Mouse (Mus musculus): ENCODE data around the gene Aldh4a1.
A peak's percentile ranks its signal among the peaks of the same experiment; 100 is the strongest.

Aldh4a1 gene

GRCm38 (mm10) chr4:139624706-139625105, 2.0 kb downstream of the Aldh4a1 start:
- DNase-seq = no peak

DNA sequence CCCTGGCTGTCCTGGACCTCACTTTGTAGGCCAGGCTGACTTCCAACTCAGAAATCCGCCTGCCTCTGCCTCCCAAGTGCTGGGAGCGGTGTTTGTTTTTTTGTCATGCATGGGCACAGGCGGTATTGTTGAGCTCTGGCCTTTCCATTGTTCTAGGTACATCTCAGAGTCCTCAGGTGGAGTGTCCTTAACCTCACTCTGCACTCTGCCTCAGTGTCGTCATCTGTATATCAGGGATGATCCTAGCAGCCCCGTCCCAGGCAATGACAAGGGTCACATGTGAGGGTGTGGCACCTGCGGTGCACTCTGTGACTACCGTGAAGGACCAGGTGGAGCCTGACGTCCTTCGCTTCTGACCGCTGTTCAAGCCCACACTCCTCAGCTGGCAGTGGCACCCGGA, 4.7 kb downstream of the Aldh4a1 start:
- DNase-seq = no peak

- no peak for DNase-seq
Observed at GRCm38 (mm10) chr4:139630171-139630570, 7.5 kb downstream of the Aldh4a1 start.

GRCm38 (mm10) chr4:139631141-139631540, 8.5 kb downstream of the Aldh4a1 start:
- DNase-seq = no peak

- no peak for DNase-seq
Observed at GRCm38 (mm10) chr4:139631569-139632253, 9.0 kb downstream of the Aldh4a1 start.

DNA sequence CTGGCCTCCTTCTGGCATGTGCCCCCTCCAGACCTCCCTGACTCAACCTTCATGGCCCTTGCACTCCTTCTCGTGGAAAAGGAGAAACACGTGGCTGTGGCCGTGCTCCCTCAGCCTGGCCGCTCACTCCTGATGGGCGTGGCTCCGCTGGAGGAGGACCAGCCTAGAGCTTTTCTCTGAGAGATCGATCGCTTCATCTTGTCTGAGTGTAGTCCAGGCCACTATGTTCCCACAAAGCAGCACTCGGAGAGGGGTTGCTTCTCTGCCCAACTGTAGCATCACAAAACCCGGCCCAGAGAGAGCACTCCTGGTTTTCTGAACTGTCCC, 9.6 kb downstream of the Aldh4a1 start:
- DNase-seq = no peak

DNA sequence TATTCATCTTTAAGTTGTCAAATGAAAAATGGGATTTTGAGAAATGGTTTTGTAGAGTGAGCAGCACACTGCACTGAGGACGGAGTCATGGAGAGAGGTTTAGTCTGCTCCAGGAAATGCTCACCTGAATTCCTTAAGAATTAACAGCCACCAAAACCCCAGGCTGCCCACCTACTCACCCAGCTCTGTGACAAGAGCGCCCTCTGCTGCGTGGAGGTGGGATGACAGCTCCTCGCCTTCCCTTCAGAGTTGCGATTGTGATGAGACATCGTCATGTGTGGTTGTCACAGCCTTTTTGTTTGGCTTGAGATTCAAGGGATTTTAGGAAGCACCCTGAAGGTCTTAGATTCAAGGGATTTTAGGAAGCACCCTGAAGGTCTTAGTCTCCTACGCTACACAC, 13.7 kb downstream of the Aldh4a1 start:
- no peak for DNase-seq

GRCm38 (mm10) chr4:139637847-139638246, 15.2 kb downstream of the Aldh4a1 start:
- no peak for DNase-seq

DNA sequence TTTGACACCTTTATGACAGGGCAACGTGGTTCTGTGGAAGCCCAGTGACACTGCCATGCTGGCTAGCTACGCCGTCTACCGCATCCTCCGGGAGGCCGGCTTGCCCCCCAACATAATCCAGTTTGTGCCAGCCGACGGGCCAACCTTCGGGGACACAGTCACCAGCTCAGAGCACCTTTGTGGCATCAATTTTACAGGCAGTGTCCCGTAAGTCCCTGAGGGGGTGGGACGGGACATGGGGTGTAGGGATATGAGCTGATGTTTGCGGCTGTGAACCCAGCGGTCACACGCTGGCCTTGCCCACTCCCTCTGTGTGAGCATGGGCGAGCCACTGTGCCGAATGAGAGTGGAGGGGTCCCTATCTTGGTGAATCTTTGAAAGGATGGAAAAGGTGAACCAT, 15.7 kb downstream of the Aldh4a1 start:
- no peak for DNase-seq

GRCm38 (mm10) chr4:139639801-139640200, 17.1 kb downstream of the Aldh4a1 start:
- DNase-seq = no peak

GRCm38 (mm10) chr4:139640333-139640732, 17.7 kb downstream of the Aldh4a1 start:
- no peak for DNase-seq

DNA sequence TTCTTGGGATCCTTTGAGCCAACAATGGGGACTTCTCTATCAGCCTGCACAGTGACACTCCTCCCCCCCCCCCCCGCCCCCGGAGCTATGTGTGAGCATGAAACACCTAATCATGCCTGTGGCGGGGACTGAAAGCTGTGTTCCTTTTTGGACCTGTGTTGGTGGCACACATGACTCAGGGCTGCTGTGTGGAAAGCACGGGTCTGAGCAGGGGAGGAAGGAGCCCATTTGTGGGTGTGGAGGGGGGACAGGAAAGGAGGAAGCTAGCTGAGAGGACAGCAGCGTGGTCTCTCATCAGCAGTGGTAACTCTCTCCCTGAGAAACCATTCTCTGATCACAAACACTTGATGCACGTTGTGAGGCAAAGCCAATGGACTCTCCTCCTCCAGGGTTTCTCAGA, 18.1 kb downstream of the Aldh4a1 start:
- no peak for DNase-seq

DNA sequence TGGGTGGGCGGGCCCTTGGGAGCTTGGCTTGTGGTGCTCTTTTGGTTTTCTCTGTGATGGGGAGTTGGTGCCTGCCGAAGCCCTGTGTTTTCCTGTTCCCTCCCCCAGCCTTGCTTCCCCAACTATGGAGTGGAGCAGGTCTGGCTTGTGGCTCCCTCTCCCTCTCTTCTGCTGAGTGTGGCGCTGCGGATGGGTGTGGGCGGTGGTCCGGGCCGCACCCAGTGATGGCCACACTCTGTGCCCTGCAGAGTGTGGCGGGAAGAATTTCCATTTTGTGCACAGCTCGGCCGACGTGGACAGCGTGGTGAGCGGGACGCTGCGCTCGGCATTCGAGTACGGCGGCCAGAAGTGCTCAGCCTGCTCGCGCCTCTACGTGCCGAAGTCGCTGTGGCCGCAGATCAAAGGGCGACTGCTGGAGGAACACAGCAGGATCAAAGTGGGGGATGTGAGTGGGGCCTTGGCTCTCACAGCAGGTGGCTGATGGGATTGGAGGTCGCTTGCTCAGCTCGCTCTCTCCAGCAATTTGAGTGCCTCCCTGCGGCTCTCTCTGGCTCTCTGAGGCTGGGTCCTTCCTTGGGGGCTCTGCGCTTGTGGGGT, 19.3 kb downstream of the Aldh4a1 start:
- no peak for DNase-seq

GRCm38 (mm10) chr4:139643972-139644371, 21.3 kb downstream of the Aldh4a1 start:
- peak; percentile 27 to 31 for DNase-seq

GRCm38 (mm10) chr4:139646916-139647315, 24.2 kb downstream of the Aldh4a1 start:
- no peak for DNase-seq

DNA sequence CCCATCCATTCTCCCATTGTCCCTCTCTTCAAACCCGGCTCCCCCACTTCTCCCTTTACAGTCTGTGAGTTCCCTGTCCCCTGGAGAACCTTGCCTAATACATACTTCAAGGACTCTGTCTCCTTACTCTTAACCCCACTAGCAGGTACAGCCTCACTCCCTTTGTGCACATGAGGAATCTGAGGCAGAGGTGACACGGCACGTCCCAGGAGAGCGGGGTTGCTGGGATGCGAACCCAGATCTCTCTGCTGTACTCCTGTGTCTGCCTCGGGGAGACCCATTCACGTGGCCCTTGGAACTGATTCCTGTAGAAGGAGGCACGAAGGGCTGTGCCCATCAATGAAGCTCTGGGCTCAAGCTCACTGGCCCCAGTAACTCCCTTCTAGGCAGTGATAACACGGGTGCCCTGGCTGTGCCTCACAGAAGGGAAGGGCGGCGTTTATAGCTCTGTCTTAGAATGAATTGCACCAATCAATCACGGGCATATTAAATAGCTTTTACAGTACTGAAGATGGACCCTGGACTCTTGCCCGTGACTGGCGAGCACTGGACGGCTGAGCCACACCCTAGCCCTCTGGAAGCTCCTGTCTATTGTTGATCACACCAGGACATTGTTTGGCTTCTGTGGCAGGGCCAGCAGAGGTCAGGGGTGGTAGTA, 27.5 kb downstream of the Aldh4a1 start:
- DNase-seq = no peak

GRCm38 (mm10) chr4:139650907-139651306, 28.2 kb downstream of the Aldh4a1 start:
- DNase-seq = no peak

GRCm38 (mm10) chr4:139653238-139653637, 30.6 kb downstream of the Aldh4a1 start, which contains the start of gene Tas1r2:
TSS of gene Tas1r2 (plus strand) at chr4:139653538.
- DNase-seq = no peak

DNA sequence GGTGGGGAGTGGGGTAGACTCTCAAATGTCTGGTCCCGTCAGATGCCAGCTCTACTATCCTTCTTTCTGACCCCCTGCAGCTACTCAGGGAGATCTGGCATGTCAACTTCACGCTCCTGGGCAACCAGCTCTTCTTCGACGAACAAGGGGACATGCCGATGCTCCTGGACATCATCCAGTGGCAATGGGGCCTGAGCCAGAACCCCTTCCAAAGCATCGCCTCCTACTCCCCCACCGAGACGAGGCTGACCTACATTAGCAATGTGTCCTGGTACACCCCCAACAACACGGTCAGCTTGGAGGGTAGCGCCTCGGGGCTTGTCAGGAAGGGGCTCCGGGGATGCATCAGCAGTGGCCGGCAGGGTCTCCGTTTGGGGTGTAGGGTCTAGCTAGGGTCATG, 39.2 kb downstream of the Aldh4a1 start:
- DNase-seq = no peak

DNA sequence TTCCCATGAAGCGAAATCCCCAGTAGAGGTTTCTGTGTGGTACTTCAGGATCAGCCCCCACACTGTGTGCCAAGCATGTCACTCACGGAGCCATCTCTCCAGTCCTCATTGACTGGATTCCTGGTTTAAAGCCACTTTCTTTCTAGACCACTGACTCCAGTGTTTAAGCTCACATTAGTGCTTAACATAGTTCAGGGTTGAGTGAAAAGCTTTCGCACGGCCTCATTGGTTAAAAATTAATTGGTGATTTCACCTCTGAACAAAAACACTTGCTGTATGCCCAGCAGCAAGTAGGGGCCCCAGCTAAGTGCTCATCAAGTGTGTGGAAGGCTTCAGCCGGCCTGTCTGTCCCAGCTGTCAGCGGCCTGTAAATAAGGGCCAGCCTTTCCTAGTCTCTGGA, 45.0 kb downstream of the Aldh4a1 start:
- DNase-seq = no peak

- DNase-seq = no peak
Observed at GRCm38 (mm10) chr4:139669847-139670246, 47.2 kb downstream of the Aldh4a1 start.

DNA sequence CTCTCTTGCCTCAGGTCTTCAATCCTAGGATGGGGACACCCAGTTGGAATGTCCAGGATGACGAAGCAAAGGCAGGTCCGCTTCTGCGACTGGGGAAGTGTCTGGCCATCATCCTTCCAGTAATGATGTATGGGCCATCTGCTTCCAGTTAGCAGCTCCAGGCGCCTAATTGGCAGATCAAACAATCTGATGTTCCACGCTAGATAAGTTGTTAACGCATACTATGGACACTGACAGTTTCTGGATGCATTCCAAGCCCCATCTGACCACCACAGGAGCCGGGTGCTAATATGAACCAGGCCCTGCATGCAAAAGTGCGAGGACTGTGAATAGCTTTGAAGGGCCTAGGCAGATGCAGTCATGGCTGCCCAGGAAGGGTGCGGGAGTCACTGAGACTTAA, 53.0 kb downstream of the Aldh4a1 start:
- no peak for DNase-seq

DNA sequence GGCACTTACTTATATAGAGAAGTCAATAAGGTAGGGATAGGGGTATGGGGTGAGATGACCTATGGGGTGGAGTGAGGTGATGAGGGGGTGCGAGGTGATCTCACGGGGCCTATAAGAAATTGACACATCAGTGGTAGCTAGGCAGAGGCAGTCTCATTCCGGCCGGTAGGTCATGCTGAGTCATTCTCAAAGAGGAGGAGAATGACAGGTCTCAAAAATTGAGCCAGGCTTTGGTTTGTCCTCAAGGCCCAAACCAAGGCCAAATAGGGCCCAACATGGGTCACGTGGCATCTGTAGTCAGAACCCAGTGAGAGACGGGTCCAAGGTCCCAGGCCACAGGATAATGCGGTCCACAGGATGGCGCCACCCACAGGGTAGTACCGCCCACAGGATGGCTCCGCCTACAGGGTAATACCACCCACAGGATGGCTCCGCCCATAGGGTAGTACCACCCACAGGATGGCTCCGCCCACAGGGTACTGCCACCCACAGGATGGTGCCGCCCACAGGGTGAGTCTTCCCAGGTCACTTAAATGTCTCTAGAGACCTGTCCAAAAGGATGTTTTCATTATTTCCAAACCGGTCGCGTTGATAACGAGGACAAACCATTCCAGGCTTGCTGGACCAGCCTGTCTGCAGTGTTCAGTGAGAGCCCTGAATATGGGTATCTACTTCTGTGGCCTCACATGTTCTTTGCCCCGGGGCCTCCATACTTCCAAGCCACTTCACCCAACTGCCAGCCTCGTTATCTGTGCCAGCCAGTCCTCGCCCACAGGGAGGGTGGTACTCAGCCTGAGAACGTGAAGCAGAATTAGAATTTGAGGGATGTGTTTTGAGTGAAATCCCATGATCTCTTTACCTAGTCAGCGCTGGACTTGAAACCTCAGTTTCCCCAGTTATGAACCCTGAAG, 61.3 kb downstream of the Aldh4a1 start:
- DNase-seq = no peak
